Mouse (Mus musculus) limb, embryonic 11.5 days (tissue): ENCODE data around the gene Ppm1n. TPM values are rescaled to one million over a fixed set of nuclear protein-coding genes. Genes with fewer than 3 reads are reported as not detected.

Source experiments
- polyA plus RNA-seq: library from polyadenylated mRNA; unstranded; fragments of >200 nt; fragmentation: Nextera tagmentation; extraction: Ambion mirVana; gene quantifications from 2 replicates; pipeline ENCODE4 v1.2.1, GENCODE M21; 2014

Ppm1n gene
- polyA plus RNA-seq, 1 experiment from 2014 or later: 0.24 TPM

Other genes with a start within 250 kb of the Ppm1n start
- gene Rsph6a, start 225.4 kb downstream of the Ppm1n start, polyA plus RNA-seq: not detected in 2 replicates
- 18.8 and 25.6 TPM in 2 replicates for gene Dmwd, start 203.8 kb downstream of the Ppm1n start, polyA plus RNA-seq
- 8.6 and 9.2 TPM in 2 replicates for gene Dmpk, start 196.2 kb downstream of the Ppm1n start, polyA plus RNA-seq
- gene Six5, start 185.5 kb downstream of the Ppm1n start, polyA plus RNA-seq: 8.7 and 8.9 TPM in 2 replicates
- 1.8 and 2.0 TPM in 2 replicates for gene Gm4969, start 161.7 kb downstream of the Ppm1n start, polyA plus RNA-seq
- 9.3 and 9.8 TPM in 2 replicates for gene Fbxo46, start 160.2 kb downstream of the Ppm1n start, polyA plus RNA-seq
- gene Qpctl, start 130.8 kb downstream of the Ppm1n start, polyA plus RNA-seq: 10.7 and 11.7 TPM in 2 replicates
- 179 and 183 TPM in 2 replicates for gene Snrpd2, start 130.3 kb downstream of the Ppm1n start, polyA plus RNA-seq
- 0.23 TPM in 1 of 2 replicates, not detected in the other for gene Gipr, start 113.9 kb downstream of the Ppm1n start, polyA plus RNA-seq
- gene Eml2, start 103.6 kb downstream of the Ppm1n start, polyA plus RNA-seq: 2.2 and 2.3 TPM in 2 replicates
- gene Gpr4, start 67.5 kb downstream of the Ppm1n start, polyA plus RNA-seq: 8.7 and 10.5 TPM in 2 replicates
- 42.9 and 43.2 TPM in 2 replicates for gene Opa3, start 51.7 kb downstream of the Ppm1n start, polyA plus RNA-seq
- 62.3 and 65.6 TPM in 2 replicates for gene Vasp, start 8.2 kb downstream of the Ppm1n start, polyA plus RNA-seq
- 9.0 and 10.0 TPM in 2 replicates for gene Rtn2, start 2.6 kb upstream of the Ppm1n start, polyA plus RNA-seq
- 0.06 TPM in 1 of 2 replicates, not detected in the other for gene Fosb, start 30.0 kb upstream of the Ppm1n start, polyA plus RNA-seq
- 104 and 114 TPM in 2 replicates for gene Ercc1, start 64.7 kb upstream of the Ppm1n start, polyA plus RNA-seq
- 21.1 and 24.8 TPM in 2 replicates for gene Cd3eap, start 79.4 kb upstream of the Ppm1n start, polyA plus RNA-seq
- gene Ppp1r13l, start 79.7 kb upstream of the Ppm1n start, polyA plus RNA-seq: 6.6 and 8.7 TPM in 2 replicates
- gene Ercc2, start 101.9 kb upstream of the Ppm1n start, polyA plus RNA-seq: 11.8 and 13.5 TPM in 2 replicates
- 2.7 and 3.5 TPM in 2 replicates for gene Klc3, start 124.0 kb upstream of the Ppm1n start, polyA plus RNA-seq
- 3.8 and 5.2 TPM in 2 replicates for gene Ckm, start 124.7 kb upstream of the Ppm1n start, polyA plus RNA-seq
- 10.0 and 10.8 TPM in 2 replicates for gene Mark4, start 178.8 kb upstream of the Ppm1n start, polyA plus RNA-seq
- 1.8 and 2.2 TPM in 2 replicates for gene Exoc3l2, start 183.3 kb upstream of the Ppm1n start, polyA plus RNA-seq
- gene Bloc1s3, start 228.3 kb upstream of the Ppm1n start, polyA plus RNA-seq: 2.3 and 2.7 TPM in 2 replicates
- gene Trappc6a, start 228.3 kb upstream of the Ppm1n start, polyA plus RNA-seq: 73.3 and 82.3 TPM in 2 replicates
- 0.12 and 0.16 TPM in 2 replicates for gene Nkpd1, start 237.8 kb upstream of the Ppm1n start, polyA plus RNA-seq